Mouse (Mus musculus) lung, embryonic 16.5 days (tissue): ENCODE data around the gene Sema3g. TPM values are rescaled to one million over a fixed set of nuclear protein-coding genes. Genes with fewer than 3 reads are reported as not detected.

Source experiments
- ATAC-seq: fragments of 200-750 bp; cut with Nextera tagmentation; 2 replicates; pipeline ENCODE4 v1.8.0; 2017; ENCODE audit warnings: low read depth, mild to moderate bottlenecking, moderate library complexity
- H3K27ac ChIP-seq: fragments of 300-500 bp; sonication (generic); 2 replicates; pipeline ENCODE4 v1.5.1; 2014; ENCODE audit warnings: mild to moderate bottlenecking, control low read depth, low read length
- H3K27me3 ChIP-seq: fragments of 300-500 bp; sonication (generic); 2 replicates; pipeline ENCODE4 v1.6.1; 2014; ENCODE audit warnings: low read depth, low read length, mixed read lengths; ENCODE audit not compliant: control insufficient read depth, insufficient read depth
- H3K36me3 ChIP-seq: fragments of 300-500 bp; sonication (generic); 2 replicates; pipeline ENCODE4 v1.6.1; 2014; ENCODE audit warnings: low read length; ENCODE audit not compliant: control insufficient read depth, insufficient read depth
- H3K4me1 ChIP-seq: fragments of 300-500 bp; sonication (generic); replicated peaks from 2 replicates; pipeline ENCODE4 v1.6.1; 2014; ENCODE audit warnings: low read length, mixed read lengths; ENCODE audit not compliant: control insufficient read depth, insufficient read depth
- H3K4me2 ChIP-seq: fragments of 300-500 bp; sonication (generic); 2 replicates; pipeline ENCODE4 v1.6.1; 2014; ENCODE audit warnings: low read depth, low read length, control low read depth
- H3K4me3 ChIP-seq: fragments of 300-500 bp; sonication (generic); 2 replicates; pipeline ENCODE4 v1.5.1; 2014; ENCODE audit warnings: mild to moderate bottlenecking, low read length, control low read depth
- H3K9ac ChIP-seq: fragments of 300-500 bp; sonication (generic); 2 replicates; pipeline ENCODE4 v1.6.1; 2014; ENCODE audit warnings: low read length, control low read depth
- H3K9me3 ChIP-seq: fragments of 300-500 bp; sonication (generic); 2 replicates; pipeline ENCODE4 v1.6.1; 2016; ENCODE audit warnings: low read length; ENCODE audit not compliant: control insufficient read depth
- WGBS: fragments of 180-500 bp; shearing (Covaris S2); extraction: QIAGEN DNeasy Blood & Tissue Kit; methylation state at CpG from one replicate; pipeline ENCODE4 v1.1.7; 2014; 5-methylcytosine and 5-hydroxymethylcytosine counted together
- polyA plus RNA-seq: library from polyadenylated mRNA; unstranded; fragments of >200 nt; fragmentation: Nextera tagmentation; extraction: Ambion mirVana; gene quantifications from 2 replicates; pipeline ENCODE4 v1.2.1, GENCODE M21; 2015

The Sema3g gene
- polyA plus RNA-seq, 1 experiment from 2014 or later, result 2.7 TPM

- Histone ChIP-seq H3K27me3 (no peaks in the 10 kb centered on the region), H3K36me3 (0 out of 2 replicates have a peak, but pooled peaks cover 2% of the 10 kb centered on the region), H3K4me3 (no peak overlapping the region), H3K9ac (no peak overlapping the region), H3K9me3 (no peaks in the 10 kb centered on the region), H3K4me1 (peaks cover 9% of the 10 kb centered on the region; the same call in 1 of the 2 replicates), H3K27ac (peak overlapping the region; percentile 76), H3K4me2 (no peak overlapping the region)
- WGBS, result 66% methylated on average over 14 of the region's 14 CpGs
- peak; percentile 76 for ATAC-seq
Observed at GRCm38 (mm10) chr14:31233070-31233995, 15.7 kb downstream of the Sema3g start.

GRCm38 (mm10) chr14:31233996-31234591, 16.4 kb downstream of the Sema3g start:
- peak overlapping the region; percentile 48 for H3K9ac ChIP-seq
- H3K4me2 ChIP-seq, result no peak overlapping the region
- ATAC-seq, result peak; percentile 26; the same call in 1 of the 2 replicates
- no peak overlapping the region for H3K4me3 ChIP-seq
- no peaks in the 10 kb centered on the region for H3K27me3 ChIP-seq
- H3K4me1 ChIP-seq, result peaks cover 5% of the 10 kb centered on the region; the same call in 1 of the 2 replicates
- 9% methylated on average over 11 of the region's 11 CpGs for whole genome bisulfite sequencing
- H3K27ac ChIP-seq, result peak overlapping the region; percentile 76
- 0 out of 2 replicates have a peak, but pooled peaks cover 2% of the 10 kb centered on the region for H3K36me3 ChIP-seq
- no peaks in the 10 kb centered on the region for H3K9me3 ChIP-seq

GRCm38 (mm10) chr14:31237101-31237882, 19.6 kb downstream of the Sema3g start:
- Histone ChIP-seq H3K4me1 (peaks cover 3% of the 10 kb centered on the region; the same call in 1 of the 2 replicates), H3K27me3 (no peaks in the 10 kb centered on the region), H3K9ac (no peak overlapping the region), H3K36me3 (0 out of 2 replicates have a peak, but pooled peaks cover 2% of the 10 kb centered on the region), H3K9me3 (no peaks in the 10 kb centered on the region), H3K27ac (peak overlapping the region; percentile 48; the same call in 1 of the 2 replicates), H3K4me3 (no peak overlapping the region), H3K4me2 (no peak overlapping the region)
- 66% methylated on average over 7 of the region's 7 CpGs for WGBS
- peak; percentile 46 for ATAC-seq

- 64% methylated on average over 3 of the region's 3 CpGs for WGBS
Observed at GRCm38 (mm10) chr14:31240528-31240927, 22.9 kb downstream of the Sema3g start.

GRCm38 (mm10) chr14:31244777-31245176, 27.1 kb downstream of the Sema3g start:
- Histone ChIP-seq H3K27me3 (no peaks in the 10 kb centered on the region), H3K4me3 (no peak overlapping the region), H3K4me2 (no peak overlapping the region), H3K36me3 (no peaks in the 10 kb centered on the region), H3K27ac (no peak overlapping the region), H3K9ac (no peak overlapping the region), H3K9me3 (no peaks in the 10 kb centered on the region), H3K4me1 (peaks cover 1% of the 10 kb centered on the region; the same call in 1 of the 2 replicates)
- ATAC-seq, result no peak
- 68% methylated on average over 1 of the region's 1 CpGs for WGBS

More at GRCm38 (mm10) chr14:31240528-31240927, 22.9 kb downstream of the Sema3g start:
- Histone ChIP-seq H3K36me3 (0 out of 2 replicates have a peak, but pooled peaks cover 2% of the 10 kb centered on the region), H3K27me3 (no peaks in the 10 kb centered on the region), H3K4me1 (no peaks in the 10 kb centered on the region), H3K4me2 (no peak overlapping the region), H3K4me3 (no peak overlapping the region), H3K27ac (no peak overlapping the region), H3K9me3 (no peaks in the 10 kb centered on the region), H3K9ac (no peak overlapping the region)
- ATAC-seq, result no peak

- no peak overlapping the region for H3K9ac ChIP-seq
- peaks cover 8% of the 10 kb centered on the region for H3K4me1 ChIP-seq
- no peaks in the 10 kb centered on the region for H3K27me3 ChIP-seq
- no peak overlapping the region for H3K4me2 ChIP-seq
- no peak for ATAC-seq
- no peaks in the 10 kb centered on the region for H3K36me3 ChIP-seq
- H3K4me3 ChIP-seq, result no peak overlapping the region
- 68% methylated on average over 1 of the region's 1 CpGs for WGBS
- H3K27ac ChIP-seq, result no peak overlapping the region
- no peaks in the 10 kb centered on the region for H3K9me3 ChIP-seq
Observed at GRCm38 (mm10) chr14:31245946-31246345, 28.3 kb downstream of the Sema3g start.

GRCm38 (mm10) chr14:31248396-31248795, 30.7 kb downstream of the Sema3g start:
- ATAC-seq, result no peak
- Histone ChIP-seq H3K4me2 (no peak overlapping the region), H3K27ac (no peak overlapping the region), H3K9me3 (no peaks in the 10 kb centered on the region), H3K36me3 (no peaks in the 10 kb centered on the region; the same call in 1 of the 2 replicates), H3K4me3 (no peak overlapping the region), H3K4me1 (peaks cover 15% of the 10 kb centered on the region), H3K9ac (no peak overlapping the region), H3K27me3 (no peaks in the 10 kb centered on the region)
- WGBS, result 80% methylated on average over 6 of the region's 6 CpGs

- peak overlapping the region; percentile 97 for H3K27ac ChIP-seq
- H3K4me1 ChIP-seq, result peaks cover 15% of the 10 kb centered on the region
- peaks cover 18% of the 10 kb centered on the region for H3K36me3 ChIP-seq
- no peaks in the 10 kb centered on the region for H3K27me3 ChIP-seq
- H3K9ac ChIP-seq, result peak overlapping the region; percentile 81
- 16% methylated on average over 38 of the region's 38 CpGs for WGBS
- peak; percentile 93 for ATAC-seq
- peak overlapping the region; percentile 77 for H3K4me2 ChIP-seq
- no peaks in the 10 kb centered on the region for H3K9me3 ChIP-seq
- peak overlapping the region; percentile 99 for H3K4me3 ChIP-seq
Observed at GRCm38 (mm10) chr14:31250222-31251083, 32.8 kb downstream of the Sema3g start.
